Mouse (Mus musculus) lung, postnatal 0 days (tissue): Measurements from ENCODE around the gene Borcs8. TPM values are rescaled to one million over a fixed set of nuclear protein-coding genes. Genes with fewer than 3 reads are reported as not detected.

ENCODE experiments used
- ATAC-seq: fragments of 200-750 bp; cut with Nextera tagmentation; 2 replicates; pipeline ENCODE4 v1.8.0; 2017; ENCODE audit warnings: moderate library complexity
- DNase-seq: peaks from one replicate; pipeline ENCODE4 v3.0.0-alpha.2; 2016; ENCODE audit warnings: low spot score
- H3K27ac ChIP-seq: fragments of 300-500 bp; sonication (generic); 2 replicates; pipeline ENCODE4 v1.5.1; 2014; ENCODE audit warnings: antibody characterized with exemption, mild to moderate bottlenecking, low read length, mixed read lengths
- H3K27me3 ChIP-seq: fragments of 300-500 bp; sonication (generic); replicated peaks from 2 replicates; pipeline ENCODE4 v1.6.1; 2014; ENCODE audit warnings: low read length, mixed read lengths; ENCODE audit not compliant: insufficient read depth
- H3K36me3 ChIP-seq: fragments of 300-500 bp; sonication (generic); 2 replicates; pipeline ENCODE4 v1.6.1; 2014; ENCODE audit warnings: low read length, mixed read lengths; ENCODE audit not compliant: insufficient read depth
- H3K4me1 ChIP-seq: fragments of 300-500 bp; sonication (generic); 2 replicates; pipeline ENCODE4 v1.6.1; 2014; ENCODE audit warnings: antibody characterized with exemption, low read depth, low read length, mixed read lengths; ENCODE audit not compliant: insufficient read depth
- H3K4me2 ChIP-seq: fragments of 300-500 bp; sonication (generic); replicated peaks from 2 replicates; pipeline ENCODE4 v1.6.1; 2014; ENCODE audit warnings: low read depth, mild to moderate bottlenecking, low read length, moderate library complexity, mixed read lengths
- H3K4me3 ChIP-seq: fragments of 300-500 bp; sonication (generic); 2 replicates; pipeline ENCODE4 v1.5.1; 2014; ENCODE audit warnings: low read depth, low read length
- H3K9ac ChIP-seq: fragments of 300-500 bp; sonication (generic); replicated peaks from 2 replicates; pipeline ENCODE4 v1.6.1; 2014; ENCODE audit warnings: low read depth, mild to moderate bottlenecking
- H3K9me3 ChIP-seq: fragments of 300-500 bp; sonication (generic); 2 replicates; pipeline ENCODE4 v1.6.1; 2016; ENCODE audit warnings: low read length, mixed read lengths
- CTCF ChIP-seq: IDR thresholded peaks from 2 replicates; pipeline ENCODE4 v1.5.1; 2016; ENCODE audit warnings: antibody characterized with exemption, mild to moderate bottlenecking
- EP300 ChIP-seq: IDR thresholded peaks from 2 replicates; pipeline ENCODE4 v1.6.1; 2016; ENCODE audit warnings: antibody characterized with exemption, mild to moderate bottlenecking, control low read depth
- WGBS: fragments of 180-500 bp; shearing (Covaris S2); extraction: QIAGEN DNeasy Blood & Tissue Kit; methylation state at CpG from one replicate; pipeline ENCODE4 v1.1.7; 2014; 5-methylcytosine and 5-hydroxymethylcytosine counted together
- polyA plus RNA-seq: library from polyadenylated mRNA; unstranded; fragments of >200 nt; fragmentation: Nextera tagmentation; extraction: Ambion mirVana; gene quantifications from 2 replicates; pipeline ENCODE4 v1.2.1, GENCODE M21; 2015

The Borcs8 gene
- polyA plus RNA-seq, 1 experiment from 2014 or later: 34.2 TPM

DNA sequence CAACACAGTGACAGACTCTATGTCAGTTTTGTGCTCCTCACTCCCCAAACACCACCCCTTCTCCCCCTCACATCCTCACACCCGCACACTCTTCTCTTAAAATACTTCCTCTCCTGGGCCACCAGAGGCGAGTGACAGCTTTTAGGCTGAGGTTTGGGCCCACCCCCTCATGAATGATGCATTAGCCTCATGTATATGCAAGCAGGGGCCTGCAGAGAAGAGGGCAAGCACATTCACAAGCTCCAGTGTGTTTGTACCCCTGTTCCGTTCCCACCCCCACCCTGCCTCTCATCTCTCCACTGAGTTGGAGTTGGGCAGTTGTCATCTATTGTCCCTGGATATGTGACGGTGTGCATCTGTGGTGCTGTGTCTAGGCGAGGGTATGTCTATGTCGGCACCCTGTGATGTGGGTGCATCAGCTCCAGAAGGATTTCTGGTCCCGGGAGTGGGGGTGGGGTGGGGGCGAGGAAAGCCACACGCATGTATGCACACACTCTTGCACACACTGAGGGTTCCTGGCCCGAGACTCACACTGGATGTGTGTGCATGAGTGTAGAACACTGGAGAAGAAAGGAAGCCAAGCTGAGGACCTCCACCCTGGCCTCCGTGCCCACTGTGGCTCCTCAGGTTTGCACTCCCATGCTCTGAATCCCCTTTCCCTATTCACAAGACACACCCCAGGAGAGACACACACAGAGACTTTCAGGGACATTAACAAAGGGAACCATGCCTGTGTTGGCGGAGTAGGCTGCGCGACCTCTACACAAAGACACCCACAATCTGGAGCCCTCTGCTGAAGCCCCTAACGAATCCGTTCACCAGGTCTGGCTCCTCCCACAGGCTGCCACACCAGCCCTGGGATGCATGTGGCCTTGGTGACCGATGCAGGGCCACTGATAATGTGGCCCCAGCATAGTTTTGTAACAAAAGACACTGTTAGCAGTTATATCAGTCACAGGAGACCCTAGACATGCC, 20.3 kb upstream of the Borcs8 start:
- WGBS: 13% methylated on average over 17 of the region's 17 CpGs
- no peak overlapping the region for H3K27ac ChIP-seq
- H3K27me3 ChIP-seq: peaks cover 10% of the 10 kb centered on the region; the same call in 1 of the 2 replicates
- ATAC-seq (no peak), DNase-seq (no peak)
- H3K36me3 ChIP-seq: no peaks in the 10 kb centered on the region
- TF ChIP-seq CTCF: no peak
- TF ChIP-seq EP300: no peak
- H3K9ac ChIP-seq: no peak overlapping the region
- H3K4me3 ChIP-seq: no peak overlapping the region
- H3K9me3 ChIP-seq: no peaks in the 10 kb centered on the region
- H3K4me2 ChIP-seq: no peak overlapping the region
- no peaks in the 10 kb centered on the region for H3K4me1 ChIP-seq

DNA sequence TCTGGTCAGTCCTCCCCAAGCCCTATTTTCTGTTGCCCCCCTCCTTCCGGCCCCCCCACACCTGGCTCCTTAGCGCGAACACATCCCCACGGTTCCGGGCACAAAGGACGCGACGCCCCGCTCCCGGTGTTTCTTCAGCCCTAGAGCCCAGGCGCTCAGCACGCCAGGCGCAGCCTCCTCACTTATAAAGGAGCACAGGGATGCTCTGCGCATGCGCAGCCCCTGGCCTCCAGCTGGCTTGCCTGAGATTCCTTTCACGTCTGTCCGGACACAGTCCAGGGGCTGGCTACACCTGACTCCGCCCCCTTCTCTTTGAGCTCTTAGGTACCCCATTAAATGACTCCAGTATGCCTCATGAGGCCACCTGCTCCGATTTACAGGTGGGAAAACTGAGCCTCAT, 18.6 kb upstream of the Borcs8 start, which contains the start of gene Ncan:
Gene Ncan, minus strand, starts transcription at position 207 of the 400 bp plus-strand sequence.
- H3K27me3 ChIP-seq: peaks cover 10% of the 10 kb centered on the region; the same call in 1 of the 2 replicates
- no peak within 1 kb of the TSS for H3K4me2 ChIP-seq
- H3K9me3 ChIP-seq: no peaks in the 10 kb centered on the region
- TF ChIP-seq CTCF (no peak), EP300 (no peak)
- H3K4me3 ChIP-seq: no peak within 1 kb of the TSS
- peak; percentile 47 for DNase-seq
- H3K4me1 ChIP-seq: no peaks in the 10 kb centered on the region
- no peaks in the 10 kb centered on the region for H3K36me3 ChIP-seq
- ATAC-seq: no peak
- H3K9ac ChIP-seq: no peak within 1 kb of the TSS
- H3K27ac ChIP-seq: no peak within 1 kb of the TSS
- 2% methylated on average over 19 of the region's 19 CpGs for WGBS

DNA sequence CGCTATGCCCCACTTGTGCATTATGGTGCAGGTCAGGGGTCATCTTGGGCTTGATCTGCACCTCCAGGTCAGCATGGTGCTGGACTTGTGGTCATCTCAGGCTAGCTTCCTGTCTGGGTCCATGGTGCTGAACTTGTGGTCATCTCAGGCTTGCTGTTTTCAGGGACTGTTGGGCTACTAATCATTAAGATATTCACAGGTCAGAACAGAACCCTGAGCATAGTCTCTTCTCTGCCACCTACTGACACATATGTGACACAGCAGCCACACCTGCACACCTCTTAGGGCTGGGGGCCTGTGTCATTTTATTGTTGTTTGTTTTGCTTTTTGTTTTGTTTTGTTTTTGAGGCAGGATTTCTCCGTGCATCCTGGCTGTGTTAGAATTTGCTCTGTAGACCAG, 16.4 kb upstream of the Borcs8 start:
- H3K27me3 ChIP-seq: peaks cover 8% of the 10 kb centered on the region; the same call in 1 of the 2 replicates
- TF ChIP-seq CTCF (peak; percentile 64), EP300 (no peak)
- H3K4me2 ChIP-seq: no peak overlapping the region
- H3K4me1 ChIP-seq: no peaks in the 10 kb centered on the region
- no peak overlapping the region for H3K9ac ChIP-seq
- DNase-seq: no peak
- H3K9me3 ChIP-seq: no peaks in the 10 kb centered on the region
- ATAC-seq: no peak
- 49% methylated on average over 2 of the region's 2 CpGs for WGBS
- no peak overlapping the region for H3K4me3 ChIP-seq
- H3K36me3 ChIP-seq: no peaks in the 10 kb centered on the region
- H3K27ac ChIP-seq: no peak overlapping the region

DNA sequence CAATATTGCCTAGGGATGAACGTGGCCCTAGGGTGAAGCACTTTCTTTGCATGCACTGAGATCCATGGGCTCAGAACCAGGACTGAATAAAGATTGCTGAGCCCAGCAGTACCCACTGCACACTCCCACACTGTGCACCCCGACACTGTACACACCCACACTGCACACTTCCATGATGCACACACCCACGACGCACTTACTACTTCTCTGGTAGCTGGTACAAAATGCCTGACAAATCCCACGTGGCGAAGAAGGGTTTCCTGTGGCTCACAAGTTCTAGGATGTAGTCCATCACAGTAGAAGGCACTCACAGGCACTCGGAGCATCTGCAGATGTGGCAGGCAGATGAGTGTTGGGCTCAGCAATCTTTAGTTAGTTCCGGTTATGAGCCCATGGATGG, 14.3 kb upstream of the Borcs8 start:
- Histone ChIP-seq H3K9me3 (no peaks in the 10 kb centered on the region), H3K36me3 (no peaks in the 10 kb centered on the region), H3K4me3 (no peak overlapping the region), H3K4me2 (no peak overlapping the region), H3K9ac (no peak overlapping the region), H3K27me3 (peaks cover 6% of the 10 kb centered on the region; the same call in 1 of the 2 replicates), H3K4me1 (no peaks in the 10 kb centered on the region), H3K27ac (no peak overlapping the region)
- WGBS: 59% methylated on average over 8 of the region's 8 CpGs
- TF ChIP-seq CTCF: no peak
- no peak for TF ChIP-seq EP300
- DNase-seq (no peak), ATAC-seq (no peak)

DNA sequence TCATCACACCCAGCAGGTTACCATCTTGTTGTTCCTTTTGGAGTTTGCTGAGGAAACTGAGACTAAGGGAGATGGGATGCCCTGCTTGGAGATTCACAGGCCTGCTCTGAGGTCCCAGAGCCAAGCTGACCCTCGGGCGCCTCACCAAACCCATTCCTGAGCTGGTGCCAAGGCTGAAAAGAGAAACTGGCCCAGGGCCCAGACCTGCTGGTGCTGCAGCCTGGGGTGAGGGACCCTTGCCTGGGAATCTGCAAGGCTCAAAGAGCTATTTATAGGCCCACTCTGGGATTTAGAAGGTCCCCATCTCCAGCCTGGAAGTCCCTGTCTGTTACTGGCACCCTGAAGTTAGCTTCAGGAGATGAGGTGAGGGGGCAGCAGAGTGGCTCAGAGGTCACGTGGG, 10.9 kb upstream of the Borcs8 start:
- no peak for TF ChIP-seq EP300
- WGBS: 54% methylated on average over 3 of the region's 3 CpGs
- no peak for DNase-seq
- H3K4me1 ChIP-seq: no peaks in the 10 kb centered on the region
- no peak overlapping the region for H3K9ac ChIP-seq
- no peak overlapping the region for H3K27ac ChIP-seq
- H3K4me2 ChIP-seq: no peak overlapping the region
- H3K4me3 ChIP-seq: no peak overlapping the region
- ATAC-seq: no peak
- H3K27me3 ChIP-seq: no peaks in the 10 kb centered on the region
- no peaks in the 10 kb centered on the region for H3K9me3 ChIP-seq
- H3K36me3 ChIP-seq: no peaks in the 10 kb centered on the region

DNA sequence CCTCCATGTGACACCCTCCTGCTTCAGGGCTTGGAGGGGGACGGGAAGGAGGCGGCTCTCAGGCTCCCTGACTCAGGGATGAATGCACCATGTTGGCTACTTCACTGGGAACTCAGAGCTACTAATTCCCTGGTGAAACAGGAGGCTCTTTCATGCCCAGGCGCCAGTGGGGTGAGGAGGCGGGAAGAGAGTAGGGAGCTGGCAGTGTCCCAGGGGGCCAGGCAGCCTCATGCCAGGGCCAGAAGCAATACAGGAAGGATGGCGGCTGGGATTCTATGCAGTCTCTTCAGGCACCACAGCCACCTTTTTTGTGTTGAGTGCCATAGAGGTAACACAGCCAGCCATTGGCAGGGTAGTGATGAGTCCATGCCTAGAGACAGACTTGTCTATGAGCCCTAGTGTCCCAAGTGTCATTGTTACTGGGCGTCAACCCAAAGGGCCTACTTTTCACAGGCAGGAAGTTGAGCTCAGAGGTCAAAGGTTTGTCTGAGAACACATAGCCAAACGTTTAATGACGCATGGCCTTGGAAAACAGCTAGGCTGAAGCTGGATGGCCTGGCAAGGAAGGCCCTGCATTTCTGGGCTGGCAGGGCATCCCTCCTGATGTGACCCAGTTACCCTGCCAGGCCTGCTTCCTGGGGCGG, 9.9 kb upstream of the Borcs8 start:
- H3K9ac ChIP-seq: no peak overlapping the region
- H3K4me3 ChIP-seq: no peak overlapping the region
- H3K4me1 ChIP-seq: no peaks in the 10 kb centered on the region
- TF ChIP-seq EP300 (no peak), CTCF (no peak)
- WGBS: 47% methylated on average over 9 of the region's 9 CpGs
- DNase-seq (peak; percentile 59), ATAC-seq (peak; percentile 51)
- peak overlapping the region; percentile 35; the same call in 1 of the 2 replicates for H3K27ac ChIP-seq
- no peaks in the 10 kb centered on the region for H3K36me3 ChIP-seq
- H3K4me2 ChIP-seq: no peak overlapping the region
- no peaks in the 10 kb centered on the region for H3K27me3 ChIP-seq
- no peaks in the 10 kb centered on the region for H3K9me3 ChIP-seq
